Mouse (Mus musculus) liver, adult 2 months (tissue): Measurements from ENCODE around the gene Stag3.

Experiments used
- CTCF ChIP-seq: fragments of 200-500 bp; IDR thresholded peaks from 2 replicates; pipeline ENCODE4 v1.5.1; 2011; ENCODE audit warnings: low read depth, low read length, control low read depth
- POLR2A ChIP-seq: fragments of 200-500 bp; IDR thresholded peaks from 2 replicates; pipeline ENCODE4 v1.6.1; 2011; ENCODE audit warnings: low read length, control low read depth; ENCODE audit not compliant: insufficient read depth; ENCODE audit errors: extremely low read depth

DNA sequence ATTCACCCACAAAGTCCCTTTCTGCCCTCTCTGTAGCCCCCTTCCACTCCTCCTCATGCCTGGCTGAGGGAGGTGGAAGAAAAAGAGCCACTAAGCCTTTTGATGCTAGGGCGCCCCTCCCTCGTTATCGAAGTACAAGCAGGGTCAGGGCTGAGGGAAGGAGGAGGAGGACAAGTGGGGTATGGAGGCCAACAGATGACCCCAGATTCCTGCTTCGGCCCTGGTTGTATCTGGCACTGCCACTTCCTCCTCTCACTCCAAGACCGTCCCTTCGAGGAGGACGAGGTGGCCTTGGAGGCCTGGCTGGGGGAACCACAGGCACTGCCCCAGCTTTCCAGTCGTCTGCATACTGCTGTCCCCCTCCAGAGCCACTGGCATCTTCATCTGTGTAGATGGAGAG lies 5.9 kb upstream of the Stag3 start:
- no peak for TF ChIP-seq CTCF
- no peak for TF ChIP-seq POLR2A
